Mouse (Mus musculus) liver, adult 2 months (tissue): ENCODE data around the gene Lmntd2.

ENCODE experiments used
- CTCF ChIP-seq: fragments of 200-500 bp; IDR thresholded peaks from 2 replicates; pipeline ENCODE4 v1.5.1; 2011; ENCODE audit warnings: low read depth, low read length, control low read depth
- POLR2A ChIP-seq: fragments of 200-500 bp; IDR thresholded peaks from 2 replicates; pipeline ENCODE4 v1.6.1; 2011; ENCODE audit warnings: low read length, control low read depth; ENCODE audit not compliant: insufficient read depth; ENCODE audit errors: extremely low read depth

- TF ChIP-seq CTCF, result no peak
- TF ChIP-seq POLR2A, result 0 out of 2 replicates have a peak, but pooled peaks have one; percentile 15
Measured at GRCm38 (mm10) chr7:141215101-141215879, 1.4 kb upstream of the Lmntd2 start, which contains the start of gene Rassf7.
